Mouse (Mus musculus) stomach, postnatal 0 days (tissue): Measurements from ENCODE around the gene Esrrg. TPM values are rescaled to one million over a fixed set of nuclear protein-coding genes. Genes with fewer than 3 reads are reported as not detected.

Experiments used
- ATAC-seq: fragments of 200-750 bp; cut with Nextera tagmentation; 2 replicates; pipeline ENCODE4 v1.8.0; 2017; ENCODE audit not compliant: low FRiP score, low TSS enrichment
- DNase-seq: peaks from one replicate; pipeline ENCODE4 v3.0.0-alpha.2; 2016; ENCODE audit warnings: low spot score
- H3K27ac ChIP-seq: fragments of 300-500 bp; sonication (generic); replicated peaks from 2 replicates; pipeline ENCODE4 v1.5.1; 2014; ENCODE audit warnings: mild to moderate bottlenecking, control low read depth
- H3K27me3 ChIP-seq: fragments of 300-500 bp; sonication (generic); 2 replicates; pipeline ENCODE4 v1.6.1; 2014; ENCODE audit warnings: low read length; ENCODE audit not compliant: control insufficient read depth, insufficient read depth
- H3K36me3 ChIP-seq: fragments of 300-500 bp; sonication (generic); 2 replicates; pipeline ENCODE4 v1.6.1; 2014; ENCODE audit warnings: low read length, mixed read lengths; ENCODE audit not compliant: control insufficient read depth, insufficient read depth
- H3K4me1 ChIP-seq: fragments of 300-500 bp; sonication (generic); replicated peaks from 2 replicates; pipeline ENCODE4 v1.6.1; 2014; ENCODE audit warnings: antibody characterized with exemption; ENCODE audit not compliant: control insufficient read depth, insufficient read depth
- H3K4me2 ChIP-seq: fragments of 300-500 bp; sonication (generic); replicated peaks from 2 replicates; pipeline ENCODE4 v1.6.1; 2014; ENCODE audit warnings: low read depth, mild to moderate bottlenecking, control low read depth, moderate library complexity
- H3K4me3 ChIP-seq: fragments of 300-500 bp; sonication (generic); 2 replicates; pipeline ENCODE4 v1.5.1; 2014; ENCODE audit warnings: low read depth, low read length, control low read depth
- H3K9ac ChIP-seq: fragments of 300-500 bp; sonication (generic); 2 replicates; pipeline ENCODE4 v1.6.1; 2014; ENCODE audit warnings: mild to moderate bottlenecking, low read length, control low read depth, mixed read lengths
- H3K9me3 ChIP-seq: fragments of 300-500 bp; sonication (generic); 2 replicates; pipeline ENCODE4 v1.6.1; 2016; ENCODE audit warnings: low read length; ENCODE audit not compliant: control insufficient read depth
- CTCF ChIP-seq: IDR thresholded peaks from 2 replicates; pipeline ENCODE4 v1.5.1; 2016; ENCODE audit warnings: antibody characterized with exemption, low read depth, mild to moderate bottlenecking, moderate library complexity
- EP300 ChIP-seq: optimal IDR thresholded peaks from 2 replicates; pipeline ENCODE3; 2016; ENCODE audit warnings: antibody characterized with exemption
- WGBS: fragments of 180-500 bp; shearing (Covaris S2); extraction: QIAGEN DNeasy Blood & Tissue Kit; methylation state at CpG from one replicate; pipeline ENCODE4 v1.1.7; 2014; 5-methylcytosine and 5-hydroxymethylcytosine counted together
- polyA plus RNA-seq: library from polyadenylated mRNA; unstranded; fragments of >200 nt; fragmentation: Nextera tagmentation; extraction: Ambion mirVana; gene quantifications from 2 replicates; pipeline ENCODE4 v1.2.1, GENCODE M21; 2015

Gene Esrrg
- polyA plus RNA-seq, 1 experiment from 2014 or later, result 7.4 TPM

DNA sequence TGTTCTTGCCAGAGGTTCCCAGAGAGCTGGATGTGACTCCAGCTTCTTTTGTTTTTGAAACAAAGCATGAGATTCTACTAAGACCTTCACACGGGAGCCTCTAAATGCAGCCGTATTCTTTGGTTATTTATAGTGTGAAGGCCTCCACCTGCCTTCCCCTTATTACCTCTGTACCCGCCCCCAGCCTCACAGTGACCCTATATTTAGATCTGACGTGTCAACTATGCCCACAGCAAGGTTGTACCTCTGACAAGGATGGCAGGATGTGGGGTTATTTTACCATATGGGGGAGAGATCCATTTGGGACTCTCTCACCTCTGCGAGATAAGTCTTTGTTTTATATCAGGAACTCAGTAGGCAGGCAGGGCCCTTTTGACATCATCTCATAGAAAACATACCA is 141.3 kb downstream of the Esrrg start:
- no peak overlapping the region for H3K4me2 ChIP-seq
- H3K9ac ChIP-seq, result no peak overlapping the region
- H3K4me3 ChIP-seq, result no peak overlapping the region
- H3K27ac ChIP-seq, result no peak overlapping the region
- H3K4me1 ChIP-seq, result no peaks in the 10 kb centered on the region
- no peak for TF ChIP-seq CTCF
- no peak for TF ChIP-seq EP300
- 62% methylated on average over 5 of the region's 5 CpGs for WGBS
- DNase-seq (no peak), ATAC-seq (no peak)
- no peaks in the 10 kb centered on the region for H3K9me3 ChIP-seq
- no peaks in the 10 kb centered on the region for H3K27me3 ChIP-seq
- no peaks in the 10 kb centered on the region for H3K36me3 ChIP-seq

DNA sequence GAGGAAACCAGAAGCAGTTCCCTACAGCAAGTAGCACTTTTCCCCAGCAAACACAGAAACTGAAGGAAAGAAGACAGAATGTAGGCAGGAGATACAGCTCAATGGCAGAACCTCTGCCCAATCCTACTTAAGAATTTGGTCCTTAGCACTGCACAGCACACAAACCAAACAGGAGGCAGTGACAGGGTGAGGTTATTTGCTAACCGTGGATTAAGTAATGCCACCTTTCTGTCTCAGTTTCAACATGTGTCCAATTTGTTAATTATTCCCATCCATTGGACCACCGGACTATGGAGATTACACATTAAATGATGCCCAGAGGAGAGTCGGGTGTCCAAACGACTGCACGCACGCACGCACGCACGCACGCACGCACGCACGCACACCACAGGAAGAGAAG is 146.9 kb downstream of the Esrrg start:
- ATAC-seq (no peak), DNase-seq (no peak)
- no peak for TF ChIP-seq EP300
- no peak for TF ChIP-seq CTCF
- Histone ChIP-seq H3K4me2 (no peak overlapping the region), H3K9ac (no peak overlapping the region), H3K36me3 (no peaks in the 10 kb centered on the region), H3K9me3 (no peaks in the 10 kb centered on the region), H3K4me3 (no peak overlapping the region), H3K27ac (no peak overlapping the region), H3K4me1 (no peaks in the 10 kb centered on the region), H3K27me3 (no peaks in the 10 kb centered on the region)
- 92% methylated on average over 13 of the region's 13 CpGs for WGBS

DNA sequence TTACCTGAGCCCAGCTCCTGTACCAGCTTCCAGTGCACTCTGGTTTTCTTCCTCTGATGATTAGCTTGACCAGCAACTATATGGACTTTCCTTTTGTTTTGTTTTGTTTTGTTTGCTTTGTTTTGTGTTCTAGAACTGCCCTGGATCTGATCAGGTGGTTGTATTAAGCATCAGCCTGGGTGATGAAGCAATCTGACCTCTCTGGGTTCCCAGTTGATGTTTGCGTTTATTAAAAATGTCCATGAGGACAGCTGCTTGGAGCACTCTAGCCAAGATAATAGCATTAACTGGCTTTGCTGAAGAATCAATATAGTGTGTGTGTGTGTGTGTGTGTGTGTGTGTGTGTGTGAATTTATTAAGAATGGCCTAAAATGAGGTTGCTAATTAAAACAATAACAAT is 149.4 kb downstream of the Esrrg start:
- TF ChIP-seq CTCF (no peak), EP300 (no peak)
- no peak for ATAC-seq
- no peaks in the 10 kb centered on the region for H3K36me3 ChIP-seq
- no peaks in the 10 kb centered on the region for H3K27me3 ChIP-seq
- H3K9ac ChIP-seq, result no peak overlapping the region
- no peaks in the 10 kb centered on the region for H3K4me1 ChIP-seq
- H3K4me3 ChIP-seq, result no peak overlapping the region
- DNase-seq, result no peak
- H3K4me2 ChIP-seq, result no peak overlapping the region
- no peak overlapping the region for H3K27ac ChIP-seq
- H3K9me3 ChIP-seq, result no peaks in the 10 kb centered on the region
- whole genome bisulfite sequencing, result 62% methylated on average over 1 of the region's 1 CpGs

DNA sequence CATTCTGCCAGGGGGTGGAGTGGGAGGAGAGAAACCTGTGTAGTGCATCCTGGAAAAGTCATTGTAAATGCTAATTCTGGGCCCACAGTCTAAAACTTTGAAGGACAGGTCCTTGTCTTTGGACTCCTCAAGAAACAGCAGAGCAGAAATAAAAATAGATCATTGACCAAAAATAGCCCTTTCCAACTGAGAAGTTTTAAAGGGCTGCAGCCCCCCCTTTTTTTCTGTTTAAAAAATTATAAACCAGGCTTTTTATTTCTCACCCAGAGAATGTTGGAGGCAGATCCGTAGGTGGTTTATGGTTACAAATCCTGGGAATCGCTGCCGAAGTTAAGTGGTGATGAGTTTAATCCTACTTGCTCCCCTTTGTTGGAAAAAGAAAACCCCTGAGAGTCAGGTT is 150.0 kb downstream of the Esrrg start:
- Histone ChIP-seq H3K9me3 (no peaks in the 10 kb centered on the region), H3K9ac (no peak overlapping the region), H3K27me3 (no peaks in the 10 kb centered on the region), H3K36me3 (no peaks in the 10 kb centered on the region), H3K4me3 (no peak overlapping the region), H3K4me1 (no peaks in the 10 kb centered on the region), H3K27ac (no peak overlapping the region), H3K4me2 (no peak overlapping the region)
- 37% methylated on average over 3 of the region's 3 CpGs for WGBS
- no peak for TF ChIP-seq CTCF
- no peak for TF ChIP-seq EP300
- DNase-seq (no peak), ATAC-seq (no peak)

DNA sequence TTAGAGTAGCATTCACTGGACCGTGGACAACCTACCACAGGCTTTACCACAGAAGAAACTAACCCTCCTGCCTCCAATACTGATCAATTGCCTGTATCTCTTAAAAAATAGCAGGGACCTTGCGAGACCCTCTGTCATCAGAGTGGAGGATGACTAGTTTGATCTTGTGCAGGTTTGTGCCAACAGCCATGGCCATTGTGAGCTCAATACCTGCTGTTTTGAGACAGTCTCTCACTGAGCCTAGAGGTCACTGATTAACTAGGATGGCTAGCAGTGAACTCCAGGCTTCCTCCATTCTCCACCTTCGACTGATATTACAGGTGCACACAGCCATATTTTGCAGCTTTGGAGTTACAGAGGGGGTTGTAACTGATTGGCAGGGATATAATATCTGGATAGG is 150.9 kb downstream of the Esrrg start:
- no peak overlapping the region for H3K4me2 ChIP-seq
- no peaks in the 10 kb centered on the region for H3K9me3 ChIP-seq
- H3K4me1 ChIP-seq, result no peaks in the 10 kb centered on the region
- DNase-seq (no peak), ATAC-seq (no peak)
- H3K27ac ChIP-seq, result no peak overlapping the region
- H3K36me3 ChIP-seq, result no peaks in the 10 kb centered on the region
- H3K4me3 ChIP-seq, result no peak overlapping the region
- H3K9ac ChIP-seq, result no peak overlapping the region
- TF ChIP-seq EP300 (no peak), CTCF (no peak)
- 62% methylated on average over 3 of the region's 3 CpGs for WGBS
- no peaks in the 10 kb centered on the region for H3K27me3 ChIP-seq

DNA sequence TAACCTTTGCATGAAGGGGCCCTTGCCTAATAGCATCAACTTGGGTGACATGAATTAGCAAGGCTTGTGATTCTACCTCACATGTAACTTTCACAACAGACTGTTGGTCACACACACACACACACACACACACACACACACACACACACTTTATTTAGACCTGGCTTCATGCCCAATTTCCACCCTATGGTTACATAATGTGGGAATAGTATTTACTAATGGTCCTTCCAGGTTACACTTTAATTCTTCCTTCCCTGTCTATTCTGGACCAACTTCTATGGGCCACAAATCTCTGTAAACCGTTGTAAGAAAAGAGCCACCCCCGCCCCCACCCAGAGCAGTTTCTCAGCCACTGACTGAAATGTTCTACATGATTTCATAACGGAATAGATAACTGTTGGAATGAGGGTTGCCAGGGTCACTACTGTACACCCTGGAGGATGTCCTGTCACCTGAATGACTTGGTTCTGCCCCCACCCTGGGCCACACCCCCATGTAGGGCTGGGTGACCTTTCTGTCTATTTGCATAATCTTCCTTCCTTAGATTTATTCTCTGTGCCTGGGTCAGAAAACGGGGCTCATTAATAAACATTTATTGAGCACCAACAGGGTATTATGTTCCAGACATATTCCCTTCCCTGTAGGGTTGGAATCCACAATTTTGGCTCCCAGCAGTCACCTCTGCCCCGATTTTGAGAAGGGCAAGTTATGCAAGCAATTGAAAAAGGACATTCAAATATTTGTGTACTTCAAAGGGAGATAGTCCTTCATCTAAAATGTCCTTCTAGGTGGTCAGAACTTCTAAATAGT is 154.3 kb downstream of the Esrrg start:
- H3K9me3 ChIP-seq, result no peaks in the 10 kb centered on the region
- no peaks in the 10 kb centered on the region for H3K36me3 ChIP-seq
- no peak for TF ChIP-seq EP300
- TF ChIP-seq CTCF, result no peak
- H3K9ac ChIP-seq, result no peak overlapping the region
- H3K27me3 ChIP-seq, result no peaks in the 10 kb centered on the region
- ATAC-seq (no peak), DNase-seq (no peak)
- no peak overlapping the region for H3K4me2 ChIP-seq
- WGBS, result 51% methylated on average over 5 of the region's 5 CpGs
- H3K4me3 ChIP-seq, result no peak overlapping the region
- no peak overlapping the region for H3K27ac ChIP-seq
- no peaks in the 10 kb centered on the region for H3K4me1 ChIP-seq
